Mouse (Mus musculus) E14TG2a.4 (cell line): Measurements from ENCODE around the gene Prrg4.
A peak's percentile ranks its signal among the peaks of the same experiment; 100 is the strongest.
"Not testable (repeated sequence)": the region's sequence is repeated elsewhere in the genome, so short reads cannot be mapped to it uniquely, and the experiment has no call there.

Source experiments
- H3K27me3 ChIP-seq: 2 replicates; pipeline ENCODE4 v1.6.1; 2014; ENCODE audit warnings: low read length, control low read depth; ENCODE audit not compliant: insufficient read depth
- H3K36me3 ChIP-seq: 2 replicates; pipeline ENCODE4 v1.6.1; 2014; ENCODE audit warnings: low read length, control low read depth; ENCODE audit not compliant: insufficient read depth
- H3K4me1 ChIP-seq: replicated peaks from 2 replicates; pipeline ENCODE4 v1.6.1; 2014; ENCODE audit warnings: low read depth, low read length, control low read depth
- H3K4me3 ChIP-seq: replicated peaks from 2 replicates; pipeline ENCODE4 v1.5.1; 2014; ENCODE audit warnings: mild to moderate bottlenecking, low read length
- H3K9me3 ChIP-seq: 2 replicates; pipeline ENCODE4 v1.6.1; 2014; ENCODE audit warnings: low read length, control low read depth
- CTCF ChIP-seq: conservative IDR thresholded peaks from 2 replicates; pipeline ENCODE4 v1.5.1; 2014; ENCODE audit warnings: low read length
- NANOG ChIP-seq: IDR thresholded peaks from 2 replicates; pipeline ENCODE4 v1.6.1; 2014; ENCODE audit warnings: borderline replicate concordance, low read length, mixed read lengths
- POU5F1 ChIP-seq: IDR thresholded peaks from 2 replicates; pipeline ENCODE4 v1.6.1; 2014; ENCODE audit warnings: low read length, borderline replicate concordance

Gene Prrg4

GRCm38 (mm10) chr2:104860426-104860825, 10.8 kb upstream of the Prrg4 start:
- no peaks in the 10 kb centered on the region for H3K36me3 ChIP-seq
- no peaks in the 10 kb centered on the region for H3K9me3 ChIP-seq
- TF ChIP-seq POU5F1 (no peak), NANOG (no peak), CTCF (no peak)

GRCm38 (mm10) chr2:104859060-104859459, 9.4 kb upstream of the Prrg4 start:
- H3K27me3 ChIP-seq: no peaks in the 10 kb centered on the region
- TF ChIP-seq POU5F1: no peak
- no peak for TF ChIP-seq NANOG
- no peak for TF ChIP-seq CTCF
- H3K36me3 ChIP-seq: no peaks in the 10 kb centered on the region
- no peaks in the 10 kb centered on the region for H3K9me3 ChIP-seq
- no peak overlapping the region for H3K4me3 ChIP-seq
- peaks cover 62% of the 10 kb centered on the region for H3K4me1 ChIP-seq

More at GRCm38 (mm10) chr2:104860426-104860825, 10.8 kb upstream of the Prrg4 start:
- Histone ChIP-seq H3K27me3 (no peaks in the 10 kb centered on the region), H3K4me1 (peaks cover 49% of the 10 kb centered on the region), H3K4me3 (no peak overlapping the region)

- not testable (repeated sequence) for H3K27me3 ChIP-seq, H3K9me3 ChIP-seq, H3K36me3 ChIP-seq, H3K4me3 ChIP-seq
- peaks cover 68% of the 10 kb centered on the region for H3K4me1 ChIP-seq
These were observed 8.4 kb upstream of the Prrg4 start for GRCm38 (mm10) chr2:104858083-104858482.

DNA sequence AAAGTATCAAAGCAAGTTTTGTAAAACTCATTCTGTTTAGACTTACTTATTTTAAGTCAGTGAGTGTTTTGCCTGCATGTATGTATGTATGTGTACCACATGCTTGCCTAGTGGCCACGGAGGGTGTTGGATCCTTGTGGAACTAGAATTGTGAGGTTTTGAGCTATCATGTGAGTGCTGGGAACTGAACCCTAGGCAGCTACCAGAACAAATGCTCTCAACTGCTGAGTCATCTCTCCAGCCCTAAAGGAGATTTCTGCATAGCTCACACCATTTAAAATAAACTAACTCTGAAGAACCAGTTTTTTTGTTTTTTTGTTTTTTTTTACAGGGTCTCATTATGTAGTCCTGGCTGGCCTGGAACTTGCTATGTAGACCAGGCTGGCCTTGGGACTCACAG, 6.5 kb upstream of the Prrg4 start:
- Histone ChIP-seq H3K4me1 (peaks cover 85% of the 10 kb centered on the region), H3K27me3 (no peaks in the 10 kb centered on the region), H3K9me3 (no peaks in the 10 kb centered on the region), H3K36me3 (no peaks in the 10 kb centered on the region), H3K4me3 (no peak overlapping the region)
- TF ChIP-seq NANOG (no peak), CTCF (no peak), POU5F1 (no peak)

- no peaks in the 10 kb centered on the region for H3K9me3 ChIP-seq
- H3K27me3 ChIP-seq: no peaks in the 10 kb centered on the region
- no peak overlapping the region for H3K4me3 ChIP-seq
- no peaks in the 10 kb centered on the region for H3K36me3 ChIP-seq
- H3K4me1 ChIP-seq: peaks cover 89% of the 10 kb centered on the region
- TF ChIP-seq CTCF (no peak), POU5F1 (no peak), NANOG (peak; percentile 58; the same call in 1 of the 2 replicates)
These were observed 6.1 kb upstream of the Prrg4 start for GRCm38 (mm10) chr2:104855732-104856131.

GRCm38 (mm10) chr2:104854836-104855235, 5.2 kb upstream of the Prrg4 start:
- no peak for TF ChIP-seq NANOG
- TF ChIP-seq POU5F1: no peak
- no peak for TF ChIP-seq CTCF
- no peak overlapping the region for H3K4me3 ChIP-seq
- no peaks in the 10 kb centered on the region for H3K27me3 ChIP-seq
- no peaks in the 10 kb centered on the region for H3K36me3 ChIP-seq
- no peaks in the 10 kb centered on the region for H3K9me3 ChIP-seq
- peaks cover 90% of the 10 kb centered on the region for H3K4me1 ChIP-seq

- TF ChIP-seq POU5F1 (no peak), NANOG (no peak), CTCF (no peak)
- Histone ChIP-seq H3K4me1 (peaks cover 87% of the 10 kb centered on the region), H3K4me3 (no peak overlapping the region), H3K9me3 (no peaks in the 10 kb centered on the region), H3K36me3 (no peaks in the 10 kb centered on the region), H3K27me3 (no peaks in the 10 kb centered on the region)
These were observed 2.9 kb upstream of the Prrg4 start for GRCm38 (mm10) chr2:104852546-104852945.

DNA sequence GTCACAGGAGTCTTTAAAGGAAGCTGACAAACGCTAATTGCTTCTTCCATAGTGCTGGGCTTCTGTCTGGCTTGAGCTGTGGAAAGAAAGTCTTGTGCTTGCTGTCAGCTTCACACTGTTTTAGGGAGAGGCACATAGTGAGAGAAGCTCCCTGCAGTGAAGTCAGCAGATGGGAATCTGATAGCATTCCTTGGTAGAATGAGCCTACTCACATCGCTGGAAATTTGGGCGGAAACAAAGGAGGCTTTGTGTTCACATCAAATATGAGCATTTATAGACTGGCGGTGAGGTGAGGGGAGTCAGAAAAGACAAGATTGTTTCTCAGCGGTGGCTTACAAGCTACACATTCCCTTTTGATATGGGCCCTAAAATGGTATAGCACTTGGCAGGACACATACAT, 2.0 kb upstream of the Prrg4 start:
- H3K36me3 ChIP-seq: peaks cover 6% of the 10 kb centered on the region
- no peak overlapping the region for H3K4me3 ChIP-seq
- peaks cover 84% of the 10 kb centered on the region for H3K4me1 ChIP-seq
- TF ChIP-seq NANOG (peak; percentile 43; the same call in 1 of the 2 replicates), CTCF (no peak)
- H3K27me3 ChIP-seq: no peaks in the 10 kb centered on the region
- H3K9me3 ChIP-seq: no peaks in the 10 kb centered on the region

DNA sequence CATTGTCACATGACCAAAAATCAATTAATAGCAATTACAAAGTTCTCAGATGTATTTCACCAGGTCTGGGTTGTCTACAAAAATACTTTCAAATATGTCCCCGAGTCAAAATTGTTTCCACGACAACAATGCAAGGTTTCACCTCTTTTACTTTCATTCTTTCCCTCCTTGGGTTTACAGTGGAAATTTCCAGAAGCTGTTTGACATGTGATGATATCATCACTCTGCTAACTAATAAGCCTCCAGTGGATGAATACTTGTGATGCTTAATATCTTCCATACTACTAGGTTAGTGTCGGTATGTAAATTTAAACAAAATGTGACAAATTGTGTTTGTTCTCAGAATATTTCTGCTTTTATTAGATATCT, 299 bp upstream of the Prrg4 start:
- H3K36me3 ChIP-seq: peaks cover 22% of the 10 kb centered on the region
- TF ChIP-seq CTCF (no peak), POU5F1 (no peak)
- peak overlapping the region; percentile 87 for H3K4me3 ChIP-seq
- no peaks in the 10 kb centered on the region for H3K9me3 ChIP-seq
- peaks cover 75% of the 10 kb centered on the region for H3K4me1 ChIP-seq
- no peaks in the 10 kb centered on the region for H3K27me3 ChIP-seq
